10 mouse cellular contexts compared by ENCODE assay signal in the genomic region with DNA sequence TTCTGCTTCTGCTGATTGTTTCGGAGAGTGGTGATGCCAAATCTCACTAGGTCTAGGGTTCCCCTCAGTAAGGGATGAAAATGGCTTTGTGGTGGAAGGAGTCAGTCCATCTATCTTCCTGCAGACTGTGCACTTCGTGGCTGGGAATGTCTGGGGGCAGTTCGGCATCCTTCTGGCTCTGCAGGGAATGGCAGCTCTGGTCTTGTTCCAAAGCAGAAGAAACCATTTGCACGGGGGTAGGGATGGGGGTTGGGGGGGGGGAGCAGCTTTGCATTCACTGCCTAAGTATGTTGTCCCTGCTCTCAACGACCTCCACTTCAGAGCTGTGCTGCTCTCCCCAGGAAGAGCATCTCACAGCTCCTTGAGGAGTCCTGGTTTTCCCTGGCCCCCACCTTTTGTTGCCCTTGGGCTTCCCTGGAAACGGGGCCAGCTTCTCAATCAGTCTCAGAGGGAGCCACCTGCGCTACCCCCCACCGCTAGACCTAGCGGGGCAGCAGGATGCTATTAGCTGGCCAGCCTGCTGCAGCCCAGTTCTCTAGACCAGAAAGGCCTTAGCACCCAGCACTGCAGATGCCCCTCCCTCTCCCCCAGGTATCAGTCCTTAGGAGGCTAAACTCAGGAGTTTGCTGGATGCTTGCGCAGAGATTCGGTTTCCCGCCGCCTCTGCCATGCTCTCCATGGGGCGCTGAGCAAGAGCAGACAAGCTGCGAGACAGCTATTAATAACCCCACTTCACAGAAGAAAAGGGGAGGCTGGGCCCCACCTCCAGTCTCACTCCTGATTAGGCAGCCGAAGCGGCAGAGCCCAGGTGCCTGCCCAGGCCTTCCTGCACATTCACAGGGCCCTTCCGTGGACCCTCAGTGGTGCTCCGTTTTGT.
DNase-seq lines count a peak whose midpoint lies in the region; ATAC-seq and TF ChIP-seq lines count a peak whose summit lies in the region.
"Had no signal": no experiment of that assay in that cellular context is flagged by ENCODE, and none has a peak within 500 bp of the region (broad histone marks: within the 10 kb centered on the region; RNA-seq: fewer than 3 reads in every experiment).

No protein-coding gene starts in this region.

- no peaks in the 10 kb centered on the region; the same call in 1 of the 2 replicates for H3K4me1 ChIP-seq in embryonic facial prominence, embryonic 11.5 days (ENCODE audit: control insufficient read depth, insufficient read depth, low read length)
- peaks cover 18% of the 10 kb centered on the region for H3K4me1 ChIP-seq in embryonic facial prominence, embryonic 10.5 days
- peaks cover 25% of the 10 kb centered on the region for H3K4me1 ChIP-seq in lung, embryonic 15.5 days
- peaks cover 22% of the 10 kb centered on the region for H3K4me1 ChIP-seq in embryonic facial prominence, embryonic 15.5 days
- peaks cover 16% of the 10 kb centered on the region for H3K4me1 ChIP-seq in limb, embryonic 14.5 days (ENCODE audit: control insufficient read depth, insufficient read depth, low read length)

- H3K4me3 ChIP-seq in embryonic facial prominence, embryonic 11.5 days (ENCODE audit: low read depth, low read length), result no peak overlapping the region
- H3K4me3 ChIP-seq in embryonic facial prominence, embryonic 10.5 days, result no peak overlapping the region
- H3K4me3 ChIP-seq in lung, embryonic 15.5 days, result no peak overlapping the region
- H3K4me3 ChIP-seq in embryonic facial prominence, embryonic 15.5 days (replicated peaks), result no peak overlapping the region
- no peak overlapping the region for H3K4me3 ChIP-seq in limb, embryonic 14.5 days (replicated peaks; ENCODE audit: low read length)

- H3K4me2 ChIP-seq in embryonic facial prominence, embryonic 11.5 days (ENCODE audit: low read depth, low read length), result no peak overlapping the region
- peak overlapping the region; percentile 5; the same call in 1 of the 2 replicates for H3K4me2 ChIP-seq in lung, embryonic 15.5 days
- H3K4me2 ChIP-seq in embryonic facial prominence, embryonic 15.5 days (replicated peaks), result 0 out of 2 replicates have a peak overlapping the region, but pooled peaks have one; percentile 0
- H3K4me2 ChIP-seq in limb, embryonic 14.5 days (replicated peaks; ENCODE audit: low read depth, low read length, severe bottlenecking), result no peak overlapping the region

- no peak overlapping the region for H3K27ac ChIP-seq in embryonic facial prominence, embryonic 11.5 days (replicated peaks; ENCODE audit: low read depth, low read length)
- H3K27ac ChIP-seq in embryonic facial prominence, embryonic 10.5 days (replicated peaks), result no peak overlapping the region
- no peak overlapping the region for H3K27ac ChIP-seq in lung, embryonic 15.5 days
- H3K27ac ChIP-seq in embryonic facial prominence, embryonic 15.5 days (replicated peaks), result no peak overlapping the region
- no peak overlapping the region for H3K27ac ChIP-seq in limb, embryonic 14.5 days (replicated peaks; ENCODE audit: low read depth, low read length)

- WGBS in embryonic facial prominence, embryonic 11.5 days, result 25% methylated on average over 19 of the region's 19 CpGs
- 23% methylated on average over 19 of the region's 19 CpGs for WGBS in embryonic facial prominence, embryonic 10.5 days
- 20% methylated on average over 19 of the region's 19 CpGs for WGBS in lung, embryonic 15.5 days
- 24% methylated on average over 19 of the region's 19 CpGs for WGBS in embryonic facial prominence, embryonic 15.5 days
- 18% methylated on average over 19 of the region's 19 CpGs for WGBS in limb, embryonic 14.5 days

- no peaks in the 10 kb centered on the region for H3K36me3 ChIP-seq in embryonic facial prominence, embryonic 11.5 days (replicated peaks; ENCODE audit: control insufficient read depth, insufficient read depth, low read depth, low read length)
- no peaks in the 10 kb centered on the region for H3K36me3 ChIP-seq in embryonic facial prominence, embryonic 10.5 days (replicated peaks)
- no peaks in the 10 kb centered on the region for H3K36me3 ChIP-seq in lung, embryonic 15.5 days
- no peaks in the 10 kb centered on the region for H3K36me3 ChIP-seq in embryonic facial prominence, embryonic 15.5 days
- no peaks in the 10 kb centered on the region for H3K36me3 ChIP-seq in limb, embryonic 14.5 days (ENCODE audit: control insufficient read depth, insufficient read depth, low read length)

- no peaks in the 10 kb centered on the region for H3K9me3 ChIP-seq in embryonic facial prominence, embryonic 11.5 days (replicated peaks; ENCODE audit: control insufficient read depth, low read length)
- H3K9me3 ChIP-seq in embryonic facial prominence, embryonic 10.5 days, result no peaks in the 10 kb centered on the region
- no peaks in the 10 kb centered on the region for H3K9me3 ChIP-seq in lung, embryonic 15.5 days
- no peaks in the 10 kb centered on the region for H3K9me3 ChIP-seq in embryonic facial prominence, embryonic 15.5 days (replicated peaks)
- no peaks in the 10 kb centered on the region for H3K9me3 ChIP-seq in limb, embryonic 14.5 days (ENCODE audit: control insufficient read depth, low read length)

- no peak for TF ChIP-seq POLR2A in limb, embryonic 14.5 days (IDR thresholded peaks at IDR 0.05; ENCODE audit: borderline replicate concordance, extremely low read depth, insufficient read depth, insufficient read length)

- H3K27me3 ChIP-seq in embryonic facial prominence, embryonic 11.5 days (ENCODE audit: control insufficient read depth, insufficient read depth, low read length), result no peaks in the 10 kb centered on the region
- H3K27me3 ChIP-seq in embryonic facial prominence, embryonic 10.5 days (replicated peaks; ENCODE audit: low read depth, poor library complexity, severe bottlenecking), result peaks cover 16% of the 10 kb centered on the region
- no peaks in the 10 kb centered on the region for H3K27me3 ChIP-seq in lung, embryonic 15.5 days
- H3K27me3 ChIP-seq in embryonic facial prominence, embryonic 15.5 days, result no peaks in the 10 kb centered on the region
- no peaks in the 10 kb centered on the region for H3K27me3 ChIP-seq in limb, embryonic 14.5 days (ENCODE audit: control insufficient read depth, insufficient read depth, low read length)

- 0 out of 2 replicates have a peak, but pooled peaks have one; percentile 44 for ATAC-seq in embryonic facial prominence, embryonic 11.5 days (replicated peaks; ENCODE audit: insufficient number of reproducible peaks, low FRiP score, low TSS enrichment, low read depth)
- ATAC-seq in lung, embryonic 15.5 days (ENCODE audit: borderline replicate concordance, extremely low read depth, low FRiP score, low TSS enrichment), result no peak
- ATAC-seq in embryonic facial prominence, embryonic 15.5 days (ENCODE audit: insufficient number of reproducible peaks, low FRiP score, low TSS enrichment, low read depth), result no peak
- ATAC-seq in limb, embryonic 14.5 days (ENCODE audit: low FRiP score, low read depth), result no peak
- ATAC-seq in inflammation-experienced regulatory T-cells, adult 6 months, result no peak

- DNase-seq in embryonic facial prominence, embryonic 11.5 days (ENCODE audit: low spot score), result no peak
- no peak for DNase-seq in embryonic facial prominence, embryonic 10.5 days (ENCODE audit: low spot score)
- no peak for DNase-seq in lung, adult 18-20 months
- DNase-seq in limb, embryonic 14.5 days (ENCODE audit: low spot score), result no peak
- DNase-seq in layer of hippocampus, postnatal 25 days (ENCODE audit: extremely low spot score in 1 of 2, low spot score in 1 of 2), result no peak
- DNase-seq: kidney, adult 9 months; thymus, postnatal 36 days had no signal

- H3K9ac ChIP-seq in embryonic facial prominence, embryonic 11.5 days (replicated peaks; ENCODE audit: low read length), result no peak overlapping the region
- H3K9ac ChIP-seq in lung, embryonic 15.5 days, result no peak overlapping the region
- no peak overlapping the region for H3K9ac ChIP-seq in embryonic facial prominence, embryonic 15.5 days
- peak overlapping the region; percentile 8; the same call in 1 of the 2 replicates for H3K9ac ChIP-seq in limb, embryonic 14.5 days (ENCODE audit: low read depth, low read length, severe bottlenecking)

Comparison
In these comparisons a context has a peak if more than half of its experiments do, and no peak if none do; other contexts are left out.
1. H3K4me2 ChIP-seq: peak in lung, embryonic 15.5 days (single experiment) and embryonic facial prominence, embryonic 15.5 days (single experiment); none in embryonic facial prominence, embryonic 11.5 days (single experiment) and limb, embryonic 14.5 days (single experiment).